Mouse (Mus musculus): ENCODE data around the gene L3mbtl4.

The L3mbtl4 gene

DNA sequence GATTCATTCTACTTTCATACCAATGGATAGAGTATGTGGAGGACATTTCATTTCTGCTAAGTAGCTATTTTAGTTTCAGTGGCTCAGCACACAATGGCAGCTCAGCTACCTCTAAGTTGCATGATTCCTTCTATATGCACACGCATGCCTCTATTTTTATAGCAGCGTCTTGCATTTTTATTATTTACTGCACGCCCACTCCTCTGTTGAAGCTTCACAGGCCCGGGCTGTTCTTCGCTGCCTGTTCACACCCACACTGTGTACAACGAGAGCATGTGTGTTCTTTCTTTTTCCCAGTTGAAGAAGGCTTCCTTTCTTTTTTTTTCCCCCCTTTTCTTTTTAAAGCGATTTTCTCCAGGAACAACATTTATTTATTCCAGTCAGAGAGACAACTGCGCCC lies 357.8 kb downstream of the L3mbtl4 start:
- no peak for DNase-seq (ENCODE audit: extremely low read depth, insufficient read length, low spot score)

GRCm38 (mm10) chr17:68640187-68640586 lies 366.6 kb downstream of the L3mbtl4 start:
- DNase-seq (ENCODE audit: extremely low read depth, insufficient read length, low spot score) = no peak

DNA sequence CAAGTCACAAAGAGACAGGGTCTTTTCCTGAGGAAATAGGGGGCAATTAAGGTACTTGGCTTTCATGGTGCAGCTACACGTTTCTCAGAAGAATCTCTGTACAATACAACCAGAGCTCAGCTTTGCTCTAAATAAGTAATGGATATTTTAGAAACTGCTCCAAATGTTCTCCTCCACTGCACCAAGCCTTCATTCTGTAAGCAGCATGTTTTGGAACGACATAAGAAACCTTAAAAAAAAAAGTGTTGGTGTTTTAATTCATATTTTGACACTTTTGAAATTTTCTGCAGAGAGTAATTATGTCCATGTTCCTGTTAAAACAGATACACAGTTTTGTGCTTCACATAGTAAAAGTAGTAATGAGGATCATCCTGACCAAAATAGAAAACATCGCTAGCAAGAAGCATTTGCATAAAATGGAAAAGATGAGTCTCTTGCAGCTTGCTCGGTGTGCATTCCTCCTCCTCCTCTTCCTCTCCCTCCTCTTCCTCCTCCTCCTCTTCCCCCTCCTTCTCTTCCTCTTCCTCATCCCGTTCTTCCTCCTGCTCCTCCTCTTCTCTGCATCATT lies 369.0 kb downstream of the L3mbtl4 start:
- DNase-seq (ENCODE audit: extremely low read depth, insufficient read length, low spot score) = no peak

DNA sequence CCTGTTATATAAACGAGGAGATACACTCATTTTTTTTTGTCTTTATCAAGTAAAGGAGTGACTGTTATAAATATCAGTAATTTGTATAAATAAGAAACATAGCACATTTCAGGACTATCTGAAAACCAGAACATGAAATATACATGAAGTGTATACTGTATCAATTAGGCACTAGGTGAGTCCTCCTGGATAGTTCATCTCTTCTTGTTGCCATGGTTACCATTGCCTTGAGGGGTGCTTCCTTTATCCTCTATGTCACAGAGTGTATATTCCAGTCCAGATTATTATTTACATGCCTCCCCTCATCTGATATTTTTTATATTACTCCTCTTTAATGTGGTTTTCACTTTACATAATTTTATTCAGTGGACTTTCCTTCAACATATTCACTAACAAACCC lies 392.9 kb downstream of the L3mbtl4 start:
- no peak for DNase-seq (ENCODE audit: extremely low read depth, insufficient read length, low spot score)

DNA sequence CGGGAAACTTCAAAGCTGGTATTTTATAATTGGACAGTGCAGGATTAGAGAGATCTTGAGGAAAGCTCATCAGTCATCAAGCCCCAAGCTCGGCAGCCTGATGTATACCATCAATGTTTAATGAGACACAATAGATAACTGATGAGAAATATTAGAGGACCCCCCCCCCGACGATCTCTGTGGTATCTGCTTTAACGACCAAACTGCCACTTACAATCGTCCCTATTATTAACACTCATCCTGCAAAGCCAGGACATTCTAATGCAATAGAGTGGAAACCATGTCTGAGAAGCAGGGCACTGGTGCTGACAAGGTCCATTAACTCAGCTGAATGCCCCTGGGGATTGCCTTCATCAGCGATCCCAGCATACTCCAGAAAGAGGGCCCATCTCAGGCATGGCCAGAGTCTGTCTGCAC lies 398.5 kb downstream of the L3mbtl4 start:
- no peak for DNase-seq (ENCODE audit: extremely low read depth, insufficient read length, low spot score)

- no peak for DNase-seq (ENCODE audit: extremely low read depth, insufficient read length, low spot score)
These were observed 437.1 kb downstream of the L3mbtl4 start for GRCm38 (mm10) chr17:68710701-68711100.

DNA sequence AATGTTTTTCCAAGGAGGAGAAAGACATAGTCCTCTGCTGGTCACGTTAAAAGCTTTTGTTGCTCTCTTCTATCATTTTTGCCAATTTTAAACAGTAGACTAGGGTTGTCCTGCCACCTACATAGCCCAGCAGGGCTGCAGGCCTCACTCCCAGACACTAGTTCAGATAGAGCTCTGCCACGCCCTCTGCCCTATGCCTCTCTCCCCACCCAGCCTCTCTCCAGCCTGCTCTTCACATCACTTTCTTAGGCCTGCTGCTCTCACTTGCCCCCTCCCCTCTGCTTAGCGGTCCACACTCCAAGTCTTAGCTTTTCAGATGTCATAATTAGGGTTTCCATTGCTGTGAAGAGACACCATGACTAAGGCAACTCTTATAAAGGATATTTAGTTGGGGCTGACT lies 437.8 kb downstream of the L3mbtl4 start:
- no peak for DNase-seq (ENCODE audit: extremely low read depth, insufficient read length, low spot score)

DNA sequence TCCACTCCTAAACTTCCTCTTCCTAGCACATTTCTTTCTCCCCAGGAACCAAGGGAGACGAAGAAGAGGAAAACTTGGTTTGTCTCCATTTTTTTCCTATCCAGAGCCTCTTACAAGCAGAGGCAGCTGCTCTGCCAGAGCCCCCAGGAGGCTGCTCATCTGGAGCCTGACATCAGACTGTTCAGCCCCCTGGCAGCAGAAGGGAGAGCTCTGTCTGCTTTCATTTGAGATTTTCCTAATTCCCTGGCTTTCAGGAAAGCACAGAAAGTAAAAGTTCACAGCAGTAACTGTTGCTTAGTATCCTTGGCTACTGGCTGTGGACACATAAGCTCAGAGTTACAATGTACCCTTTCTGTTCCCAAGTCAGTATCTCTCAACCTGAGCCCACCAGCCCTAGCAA lies 474.7 kb downstream of the L3mbtl4 start:
- no peak for DNase-seq (ENCODE audit: extremely low read depth, insufficient read length, low spot score)

- no peak for DNase-seq (ENCODE audit: extremely low read depth, insufficient read length, low spot score)
These were observed 476.9 kb downstream of the L3mbtl4 start for GRCm38 (mm10) chr17:68750513-68750912.

GRCm38 (mm10) chr17:68753112-68753511 lies 479.5 kb downstream of the L3mbtl4 start:
- DNase-seq (ENCODE audit: extremely low read depth, insufficient read length, low spot score) = no peak

DNA sequence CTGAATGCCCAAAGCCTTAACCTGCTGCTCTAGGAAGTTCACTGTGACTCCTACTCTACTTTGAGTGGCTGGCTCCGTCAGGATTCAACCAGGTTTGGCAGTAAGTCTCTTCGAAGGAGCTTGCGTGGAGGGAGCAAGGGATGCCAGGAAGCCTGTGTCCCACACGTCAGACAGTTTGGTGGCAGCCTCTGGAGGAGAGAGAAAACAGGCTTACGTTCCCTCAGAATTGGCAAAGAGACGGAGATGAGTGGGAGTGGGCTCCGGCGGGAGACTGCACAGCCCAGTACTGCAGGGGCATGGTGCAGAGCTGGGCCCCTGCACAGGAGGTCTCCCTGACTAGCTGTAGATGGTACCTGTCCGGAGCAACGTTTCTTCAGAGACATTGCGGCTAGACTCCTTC lies 481.2 kb downstream of the L3mbtl4 start:
- DNase-seq (ENCODE audit: extremely low read depth, insufficient read length, low spot score) = no peak

- no peak for DNase-seq (ENCODE audit: extremely low read depth, insufficient read length, low spot score)
These were observed 484.8 kb downstream of the L3mbtl4 start for GRCm38 (mm10) chr17:68758428-68758827.

DNA sequence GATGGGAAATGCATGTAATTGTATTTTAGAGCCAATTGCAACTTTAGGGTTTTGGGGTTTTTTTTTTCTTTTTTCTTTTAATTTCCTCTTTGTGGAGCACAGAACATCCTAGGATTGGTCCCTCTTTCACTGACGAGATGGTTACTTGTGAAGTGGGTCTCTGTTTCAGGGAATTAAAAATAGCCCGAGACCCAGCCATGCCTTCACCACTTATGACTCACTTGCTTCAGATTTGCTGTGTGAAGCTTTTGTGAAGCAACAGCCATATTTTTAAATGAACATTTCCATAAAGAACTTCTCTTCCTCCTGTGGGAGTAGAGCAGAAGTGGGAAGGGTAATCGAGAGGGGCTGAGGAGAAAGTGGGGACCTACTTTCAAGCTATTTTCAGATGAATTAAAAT lies 485.3 kb downstream of the L3mbtl4 start:
- no peak for DNase-seq (ENCODE audit: extremely low read depth, insufficient read length, low spot score)

DNA sequence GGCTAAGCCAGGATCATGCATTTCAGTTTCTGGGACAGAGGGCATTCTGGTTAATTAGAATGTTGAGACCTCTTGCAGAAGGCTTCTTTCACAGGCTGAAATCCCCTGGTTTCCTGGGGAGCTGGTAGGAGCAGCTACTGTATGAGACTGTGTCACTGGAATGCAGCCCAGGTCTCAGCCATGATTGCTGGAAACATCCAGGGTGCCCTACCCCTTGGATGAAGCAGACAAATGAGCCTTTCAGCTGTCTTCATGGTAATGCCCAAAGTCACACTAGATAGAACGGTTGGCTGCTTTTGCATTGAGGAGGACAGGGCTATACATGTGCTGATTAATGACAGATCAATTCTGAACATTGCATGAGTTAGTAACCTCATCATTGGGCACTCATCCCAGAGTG lies 486.4 kb downstream of the L3mbtl4 start:
- no peak for DNase-seq (ENCODE audit: extremely low read depth, insufficient read length, low spot score)

GRCm38 (mm10) chr17:68764329-68764880 lies 490.8 kb downstream of the L3mbtl4 start:
- DNase-seq (ENCODE audit: extremely low read depth, insufficient read length, low spot score) = no peak

GRCm38 (mm10) chr17:68769561-68769960 lies 496.0 kb downstream of the L3mbtl4 start:
- no peak for DNase-seq (ENCODE audit: extremely low read depth, insufficient read length, low spot score)

DNA sequence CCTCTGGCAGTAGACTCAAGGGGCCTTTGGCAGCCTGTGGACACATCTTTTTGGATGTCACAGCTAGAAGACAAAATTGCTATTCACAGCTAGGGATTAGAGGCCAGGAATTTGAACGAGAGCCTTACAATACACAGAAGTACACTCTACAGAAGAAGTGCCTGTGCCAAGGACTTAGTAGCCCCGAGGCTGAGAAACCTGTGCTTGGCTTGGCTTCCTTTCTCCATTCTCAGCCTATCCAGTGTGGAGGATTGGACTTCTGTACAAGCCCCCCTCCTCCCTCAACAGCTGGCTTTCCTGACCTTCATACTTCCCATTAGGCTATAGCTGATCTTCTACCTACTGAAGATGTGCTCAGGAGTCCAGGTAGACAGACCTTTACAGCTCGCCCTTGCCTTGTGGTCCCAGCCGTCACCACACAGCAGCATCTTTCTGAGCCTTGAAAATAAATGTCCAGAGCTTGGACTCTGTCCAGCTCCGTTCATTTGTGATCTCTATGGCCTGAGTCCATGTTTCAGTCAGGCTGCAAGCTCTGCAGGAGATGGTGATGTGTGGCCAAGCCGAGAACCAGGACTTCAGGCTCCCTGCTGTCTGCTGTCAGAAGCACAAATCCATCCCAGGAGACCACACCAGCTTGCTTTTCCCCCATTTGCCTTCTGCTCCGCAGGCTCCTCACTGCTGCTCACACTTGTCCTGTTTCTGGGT lies 497.6 kb downstream of the L3mbtl4 start:
- no peak for DNase-seq (ENCODE audit: extremely low read depth, insufficient read length, low spot score)

DNA sequence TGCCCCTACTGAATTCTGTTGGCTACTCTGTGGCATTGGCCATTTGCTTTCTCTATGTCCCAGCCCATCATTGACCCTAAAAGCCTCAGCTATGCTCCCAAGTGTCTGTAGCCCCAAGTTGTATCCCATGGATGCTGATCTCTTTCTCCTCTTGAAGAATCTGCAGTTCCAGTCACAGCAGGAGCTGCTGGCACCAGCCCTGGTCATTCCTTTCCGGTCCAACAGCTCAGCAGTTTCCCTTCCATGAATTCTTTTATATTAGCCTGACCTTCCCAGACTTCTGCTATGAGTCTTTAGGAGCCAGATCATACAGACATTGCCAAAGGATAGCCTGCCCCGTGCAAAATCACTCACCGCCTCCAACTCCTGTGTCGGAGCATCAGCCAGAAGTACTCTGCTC lies 520.1 kb downstream of the L3mbtl4 start:
- no peak for DNase-seq (ENCODE audit: extremely low read depth, insufficient read length, low spot score)

GRCm38 (mm10) chr17:68826323-68826722 lies 552.7 kb downstream of the L3mbtl4 start, which contains the start of gene Tmem200c:
Tmem200c (plus strand) TSS chr17:68826623.
- no peak for DNase-seq (ENCODE audit: extremely low read depth, insufficient read length, low spot score)

All from 3134 (cell line).